Mouse (Mus musculus) small intestine, adult 2 months (tissue): ENCODE data around the gene Nhlrc2.
"Not testable (repeated sequence)": the region's sequence is repeated elsewhere in the genome, so short reads cannot be mapped to it uniquely, and the experiment has no call there.

ENCODE experiments used
- CTCF ChIP-seq: fragments of 200-500 bp; IDR thresholded peaks from 2 replicates; pipeline ENCODE4 v1.5.1; 2012; ENCODE audit warnings: low read depth, mild to moderate bottlenecking, control low read depth, inconsistent platforms, low read length, moderate library complexity, mixed read lengths; ENCODE audit not compliant: insufficient replicate concordance, insufficient read length; ENCODE audit errors: extremely low read depth
- POLR2A ChIP-seq: fragments of 200-500 bp; IDR thresholded peaks from 2 replicates; pipeline ENCODE4 v1.6.1; 2012; ENCODE audit warnings: low read depth, mild to moderate bottlenecking, control low read depth, inconsistent platforms, low read length, moderate library complexity

GRCm38 (mm10) chr19:56513527-56513926 is 34.5 kb upstream of the Nhlrc2 start:
- TF ChIP-seq CTCF, POLR2A: not testable (repeated sequence)
